Mouse (Mus musculus): ENCODE measurements around the gene Tmem198.

Tmem198 gene

GRCm38 (mm10) chr1:75455948-75456347 lies 23.4 kb upstream of the Tmem198 start:
- no peak for DNase-seq

DNA sequence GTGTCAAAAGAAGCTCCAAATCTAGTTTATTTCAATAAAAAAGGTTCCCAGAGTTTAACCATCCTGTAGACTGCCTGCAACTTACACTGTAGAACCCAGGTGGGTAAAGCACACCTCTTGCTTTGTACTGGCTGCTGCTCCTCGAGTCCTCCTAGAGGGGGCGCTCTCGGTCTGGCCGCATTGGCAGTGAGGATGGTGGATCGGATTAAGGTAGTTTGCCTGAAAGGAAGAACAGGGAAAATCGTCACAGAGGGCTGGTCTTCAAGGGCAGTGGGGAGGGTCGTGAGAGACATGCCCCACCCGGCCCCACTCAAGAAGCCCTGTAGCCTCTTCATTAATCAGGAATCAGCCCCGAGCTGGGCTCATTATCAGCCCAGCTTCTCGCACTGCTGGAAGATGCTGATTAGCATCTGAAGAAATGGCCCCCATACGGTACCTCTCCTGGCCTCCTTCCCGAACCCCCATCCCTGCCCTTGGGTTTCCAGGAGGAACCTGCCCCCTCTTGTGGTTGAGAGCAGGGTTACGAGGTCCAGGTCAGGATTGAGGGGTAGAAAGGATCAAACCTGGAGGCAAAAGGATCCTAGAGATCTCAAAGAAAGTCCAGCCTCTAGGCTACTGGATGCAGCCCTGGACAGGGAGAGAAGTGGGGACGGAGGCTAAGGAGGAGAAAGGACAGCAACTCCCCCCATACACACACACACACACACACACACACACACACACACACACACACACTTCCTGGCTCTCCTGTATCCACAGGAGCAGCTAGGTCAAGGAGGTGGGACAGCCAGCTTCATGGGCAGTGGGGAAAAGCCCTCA lies 22.4 kb upstream of the Tmem198 start:
- DNase-seq, result no peak

DNA sequence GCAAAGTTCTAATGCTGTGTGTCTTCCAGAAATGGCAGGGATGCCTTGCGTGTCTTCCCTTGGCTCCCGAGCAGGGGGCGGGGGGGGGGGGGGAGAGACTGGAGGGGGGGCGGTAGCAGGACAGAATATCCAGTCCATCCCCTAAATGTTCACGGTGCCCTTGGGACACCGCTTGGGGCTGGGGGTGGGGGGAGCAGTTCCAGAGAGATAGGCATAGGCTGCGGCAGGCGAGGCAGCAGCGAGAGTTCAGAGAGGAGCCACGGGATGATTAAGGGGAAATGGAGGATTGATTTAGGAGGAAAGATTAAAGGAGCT lies 21.7 kb upstream of the Tmem198 start:
- DNase-seq, result no peak

- DNase-seq, result peak; percentile 22
Observed at GRCm38 (mm10) chr1:75458025-75458788, 21.1 kb upstream of the Tmem198 start.

- no peak for DNase-seq
Observed at GRCm38 (mm10) chr1:75458789-75459684, 20.3 kb upstream of the Tmem198 start.

DNA sequence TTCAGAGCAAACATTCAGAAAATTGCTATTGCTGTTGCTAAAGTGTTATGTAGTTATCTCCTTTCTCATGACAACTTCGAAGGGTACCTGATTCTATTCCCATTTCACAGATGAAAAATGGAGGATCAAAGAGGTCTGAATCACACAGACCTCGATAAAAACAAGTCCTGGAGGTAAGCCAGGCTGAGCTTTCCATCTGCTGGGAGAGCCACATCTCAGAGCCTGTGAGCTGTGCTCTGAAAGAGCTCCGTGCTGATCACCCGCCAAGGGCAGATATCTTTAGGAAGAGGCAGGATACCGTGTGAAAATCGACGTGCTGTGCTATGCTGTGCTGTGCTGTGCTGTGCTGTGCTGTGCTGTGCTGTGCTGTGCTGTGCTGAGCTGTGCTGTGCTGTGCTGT lies 19.0 kb upstream of the Tmem198 start:
- DNase-seq, result no peak

DNA sequence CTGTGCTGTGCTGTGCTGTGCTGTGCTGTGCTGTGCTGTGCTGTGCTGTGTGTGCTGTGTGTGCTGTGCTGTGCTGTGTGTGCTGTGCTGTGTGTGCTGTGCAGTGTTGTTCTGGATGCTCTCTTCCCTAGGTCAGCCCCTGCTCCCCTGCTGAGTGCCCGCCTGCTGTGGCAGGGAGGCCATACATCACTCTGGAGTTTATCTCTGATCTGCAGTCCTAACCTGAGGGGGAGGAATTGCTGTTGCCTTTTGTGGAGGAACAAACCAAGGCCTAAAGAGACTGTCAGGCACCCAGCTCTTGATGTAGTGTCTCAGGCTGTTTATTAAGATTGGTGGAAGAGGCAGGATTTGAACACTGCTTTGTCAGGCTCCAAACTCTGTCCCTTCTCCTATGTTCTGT lies 16.7 kb upstream of the Tmem198 start:
- DNase-seq, result no peak

- DNase-seq, result no peak
Observed at GRCm38 (mm10) chr1:75463652-75464204, 15.6 kb upstream of the Tmem198 start.

DNA sequence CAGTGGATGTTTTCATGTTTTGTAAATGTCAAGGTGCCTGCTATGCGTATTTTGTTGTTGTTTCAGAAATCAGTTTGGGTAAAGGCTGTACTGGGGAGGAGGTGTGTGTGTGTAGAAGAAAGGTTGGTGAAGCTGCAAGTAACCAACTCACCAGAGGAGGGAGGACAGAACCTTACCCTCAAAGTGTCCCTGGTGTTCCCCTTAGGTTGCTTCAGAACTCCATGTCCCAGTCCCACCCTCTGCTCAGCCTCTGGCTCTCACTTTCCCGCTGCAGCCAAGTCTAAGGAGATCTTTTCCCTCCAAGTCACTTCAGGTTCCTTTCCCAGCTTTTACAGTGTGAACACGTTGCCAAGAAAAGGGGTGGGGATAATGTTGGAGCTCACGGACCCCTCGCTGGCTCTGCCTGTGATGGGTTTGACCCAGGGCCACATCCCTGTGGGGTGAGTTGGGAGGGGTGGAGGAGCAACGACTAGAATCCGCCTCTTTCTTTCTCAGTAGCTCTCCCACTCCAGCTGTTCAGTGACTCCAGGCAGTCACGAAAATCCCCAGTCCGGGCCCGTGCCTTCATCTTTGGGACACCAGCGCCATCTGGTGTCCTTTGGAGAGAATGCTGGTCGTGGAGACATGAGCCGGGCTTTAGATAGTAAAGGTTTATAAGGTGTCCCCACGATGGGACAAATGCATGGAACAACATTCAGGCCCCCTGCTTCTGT lies 12.0 kb upstream of the Tmem198 start:
- peak; percentile 87 for DNase-seq

GRCm38 (mm10) chr1:75469287-75469825 lies 10.0 kb upstream of the Tmem198 start:
- DNase-seq, result no peak

GRCm38 (mm10) chr1:75476441-75476840 lies 2.9 kb upstream of the Tmem198 start:
- DNase-seq, result no peak

DNA sequence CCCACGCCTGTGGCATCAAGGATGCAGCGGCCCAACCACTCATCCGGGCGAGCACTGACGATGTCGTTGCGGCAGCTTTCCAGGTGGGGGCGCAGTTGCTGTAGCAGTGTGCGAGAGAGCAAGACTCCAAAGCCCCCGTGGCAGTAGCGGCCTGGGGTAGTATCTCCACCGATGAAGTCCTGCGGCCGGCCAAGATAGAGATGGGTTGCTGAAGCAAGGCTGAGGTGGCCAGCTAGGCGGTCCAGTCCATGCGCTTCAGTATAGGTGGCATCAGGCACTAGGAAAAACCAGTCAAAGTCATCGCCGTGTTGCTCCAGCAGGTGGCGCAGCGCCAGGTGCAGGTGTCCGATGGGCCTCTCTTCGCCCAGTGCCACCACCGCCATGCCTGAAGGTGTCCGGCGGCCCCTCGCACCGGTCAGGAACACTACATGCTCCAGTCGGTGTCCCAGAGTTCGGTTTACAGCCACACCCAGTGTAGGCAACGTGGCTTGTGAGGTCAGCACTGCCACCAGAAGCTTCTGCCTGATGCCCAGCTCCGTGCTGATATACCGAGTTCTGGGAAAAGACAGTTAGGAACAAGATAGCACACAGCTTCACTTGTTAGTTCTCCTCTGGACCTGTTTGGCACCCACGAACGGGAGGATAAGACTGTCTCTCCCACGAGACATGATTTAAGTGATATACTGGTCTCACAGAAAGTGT lies 1.9 kb upstream of the Tmem198 start:
- DNase-seq, result peak; percentile 91

DNA sequence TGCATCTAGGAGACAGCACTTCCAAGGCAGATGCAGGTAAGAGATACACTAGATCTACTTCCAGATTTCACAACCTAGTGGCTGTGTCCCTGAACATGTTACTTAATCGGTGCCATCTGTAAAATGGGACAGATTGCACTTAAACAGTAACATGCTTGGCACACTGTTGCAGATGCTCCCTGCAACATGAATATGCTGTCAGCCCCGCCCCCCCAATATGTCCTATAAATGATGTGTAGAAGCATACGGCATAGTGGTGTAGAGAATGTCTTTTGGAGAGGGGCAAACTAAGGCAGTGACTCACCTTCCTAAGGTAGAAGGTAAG lies 1.4 kb upstream of the Tmem198 start:
- no peak for DNase-seq

GRCm38 (mm10) chr1:75478497-75478896 lies 835 bp upstream of the Tmem198 start:
- DNase-seq, result peak; percentile 65

DNA sequence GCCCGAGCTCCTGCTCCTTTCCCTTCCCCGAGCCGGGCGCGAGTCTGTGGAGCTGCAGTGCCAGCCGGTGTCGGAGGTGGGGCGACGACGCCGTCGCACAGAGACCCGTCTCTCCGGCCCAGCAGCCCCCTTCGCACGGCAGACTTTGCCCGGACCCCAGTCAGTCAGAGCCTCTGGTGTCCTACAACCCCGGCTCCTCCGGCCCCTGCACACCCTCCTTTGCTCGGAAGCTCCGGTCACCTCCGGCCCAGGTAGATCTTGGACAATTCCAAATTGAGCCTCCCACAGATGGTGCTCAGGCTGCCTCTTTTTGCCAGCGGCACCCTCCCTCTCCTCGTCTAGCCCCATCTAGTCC lies 280 bp downstream of the Tmem198 start:
- DNase-seq, result no peak

DNA sequence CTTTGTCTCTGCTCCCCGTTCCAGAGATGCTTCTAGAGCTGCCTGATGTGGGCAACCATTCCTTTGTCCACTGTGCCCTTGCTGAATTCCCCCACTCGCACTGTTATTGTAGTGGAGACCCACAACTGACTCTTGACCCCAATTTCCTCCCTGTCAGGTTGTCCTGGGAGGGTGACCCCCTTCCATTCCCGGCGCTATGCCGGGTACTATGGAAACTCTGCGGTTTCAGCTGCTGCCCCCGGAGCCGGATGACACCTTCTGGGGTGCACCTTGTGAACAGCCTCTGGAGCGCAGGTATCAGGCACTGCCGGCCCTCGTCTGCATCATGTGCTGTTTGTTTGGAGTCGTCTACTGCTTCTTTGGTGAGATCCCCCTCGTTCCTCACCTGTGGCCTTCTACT lies 704 bp downstream of the Tmem198 start:
- DNase-seq, result no peak

- DNase-seq, result no peak
Observed at GRCm38 (mm10) chr1:75480735-75481134, 1.4 kb downstream of the Tmem198 start.

DNA sequence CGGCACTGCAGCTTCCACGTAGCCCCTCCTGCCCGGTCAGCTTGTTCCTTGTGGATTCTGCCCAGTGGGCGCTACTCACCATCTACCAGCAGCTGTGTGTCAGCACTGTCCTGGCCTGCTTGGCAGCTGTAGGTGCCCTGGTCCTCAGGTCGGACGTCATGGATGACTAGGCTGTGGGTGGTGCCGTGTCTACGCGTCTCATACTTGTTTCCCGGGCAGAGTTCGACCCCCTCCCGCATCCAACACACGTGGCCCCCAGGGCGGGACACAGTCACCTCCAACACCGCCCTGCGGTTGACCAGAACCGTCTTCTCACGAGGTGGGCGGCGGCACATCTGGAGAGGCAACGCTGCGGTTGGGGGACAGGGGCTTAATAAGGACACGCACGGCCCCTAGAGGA lies 7.2 kb downstream of the Tmem198 start:
- no peak for DNase-seq

- no peak for DNase-seq
Observed at GRCm38 (mm10) chr1:75487040-75487404, 7.7 kb downstream of the Tmem198 start.

DNA sequence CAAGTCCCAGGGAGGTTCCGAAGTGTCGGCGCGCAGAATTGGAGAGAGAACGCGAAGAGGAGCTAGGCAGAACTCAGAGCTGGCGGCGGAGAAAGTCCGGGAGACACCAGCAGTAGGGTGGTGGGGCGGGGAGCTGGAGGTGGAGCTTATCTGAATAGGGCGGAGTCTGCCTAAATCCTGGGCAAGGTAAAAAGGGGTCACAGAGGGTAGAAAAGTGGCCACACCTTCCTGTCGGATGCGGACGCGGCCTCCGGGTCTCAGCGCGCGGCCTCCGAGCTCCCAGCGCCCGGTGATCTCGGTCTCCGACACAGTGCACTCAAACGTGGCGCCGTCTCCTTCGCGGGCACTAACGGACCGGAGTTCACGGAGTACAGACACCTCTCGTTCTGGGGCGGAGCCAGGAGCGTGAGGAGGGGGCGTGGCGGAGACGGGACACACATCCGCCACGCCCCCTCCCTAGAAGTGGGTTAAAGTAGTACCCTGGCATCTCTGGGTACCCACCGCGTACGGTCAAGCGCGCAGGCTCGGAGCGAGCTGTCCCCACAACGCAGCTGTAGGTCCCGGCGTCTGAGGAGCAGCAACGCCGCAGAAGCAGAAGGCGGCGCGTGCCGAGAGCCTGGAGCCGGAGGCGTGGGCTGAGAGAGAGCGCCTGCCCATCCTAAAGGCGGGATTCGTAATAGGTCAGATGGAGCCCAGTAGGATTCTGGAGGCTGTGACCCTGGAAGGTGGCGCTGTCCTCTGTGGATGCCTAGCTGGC lies 8.3 kb downstream of the Tmem198 start:
- peak; percentile 91 for DNase-seq
